Mouse (Mus musculus) small intestine, adult 2 months (tissue): ENCODE results near the gene Senp6.

Experiments
- CTCF ChIP-seq: fragments of 200-500 bp; IDR thresholded peaks from 2 replicates; pipeline ENCODE4 v1.5.1; 2012; ENCODE audit warnings: low read depth, mild to moderate bottlenecking, control low read depth, inconsistent platforms, low read length, moderate library complexity, mixed read lengths; ENCODE audit not compliant: insufficient replicate concordance, insufficient read length; ENCODE audit errors: extremely low read depth
- POLR2A ChIP-seq: fragments of 200-500 bp; IDR thresholded peaks from 2 replicates; pipeline ENCODE4 v1.6.1; 2012; ENCODE audit warnings: low read depth, mild to moderate bottlenecking, control low read depth, inconsistent platforms, low read length, moderate library complexity

GRCm38 (mm10) chr9:80067221-80068027 lies 721 bp downstream of the Senp6 start:
- TF ChIP-seq CTCF = no peak
- no peak for TF ChIP-seq POLR2A
